Mouse (Mus musculus) erythroblast, embryonic 14.5 days (primary cell): ENCODE results near the gene Naip5.
"Not testable (repeated sequence)": the region's sequence is repeated elsewhere in the genome, so short reads cannot be mapped to it uniquely, and the experiment has no call there.

Experiments used
- GATA1 ChIP-seq: IDR thresholded peaks from 2 replicates; pipeline ENCODE4 v1.6.1; 2012; ENCODE audit warnings: low read length, inconsistent platforms, mixed read lengths
- TAL1 ChIP-seq: IDR thresholded peaks from 3 replicates; pipeline ENCODE4 v1.6.1; 2012; ENCODE audit warnings: low read length, inconsistent platforms, mixed read lengths

DNA sequence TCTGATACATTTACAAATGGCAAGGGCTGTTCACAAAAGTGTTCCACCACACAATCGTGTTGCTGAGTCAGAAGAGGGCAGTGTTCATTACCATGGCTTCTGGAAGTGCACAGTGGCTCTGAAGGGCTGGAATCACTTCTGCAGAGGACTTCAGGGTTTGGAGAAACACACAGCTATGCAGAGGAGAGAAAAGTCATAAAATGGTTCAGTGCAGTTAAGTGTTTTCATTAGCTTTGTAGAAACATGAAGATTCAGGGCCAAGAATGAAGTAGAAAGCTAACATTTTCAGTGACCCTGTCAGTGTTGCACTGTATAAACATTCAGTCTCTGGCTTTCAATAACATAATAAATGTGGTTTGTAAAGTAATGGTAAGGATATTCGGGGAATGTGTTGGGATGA, 79.7 kb downstream of the Naip5 start:
- TF ChIP-seq TAL1, GATA1: not testable (repeated sequence)
